Mouse (Mus musculus) 3134 (cell line): ENCODE data around the gene Klk4.
A peak's percentile ranks its signal among the peaks of the same experiment; 100 is the strongest.

ENCODE experiments used
- DNase-seq: peaks from one replicate; pipeline ENCODE4 v3.0.0-alpha.2; 2011; ENCODE audit warnings: low spot score; ENCODE audit not compliant: insufficient read length; ENCODE audit errors: extremely low read depth

The Klk4 gene

GRCm38 (mm10) chr7:43880912-43881311 is at the start of gene Klk4:
Klk4 (plus strand) TSS chr7:43881160.
- no peak for DNase-seq

GRCm38 (mm10) chr7:43841701-43842100 is 39.3 kb upstream of the Klk4 start, which contains the start of gene Klk5:
Klk5 (plus strand) TSS chr7:43841971.
- DNase-seq, result no peak

GRCm38 (mm10) chr7:43843801-43844200 is 37.2 kb upstream of the Klk4 start:
- DNase-seq, result no peak

- no peak for DNase-seq
Observed at GRCm38 (mm10) chr7:43851616-43852015, 29.3 kb upstream of the Klk4 start.

GRCm38 (mm10) chr7:43854642-43855380 is 26.1 kb upstream of the Klk4 start:
- DNase-seq, result no peak

- DNase-seq, result no peak
Observed at GRCm38 (mm10) chr7:43855709-43856108, 25.3 kb upstream of the Klk4 start.

- DNase-seq, result no peak
Observed at GRCm38 (mm10) chr7:43856307-43856706, 24.7 kb upstream of the Klk4 start.

GRCm38 (mm10) chr7:43857501-43857900 is 23.5 kb upstream of the Klk4 start:
- DNase-seq, result no peak

GRCm38 (mm10) chr7:43860411-43860810 is 20.5 kb upstream of the Klk4 start:
- DNase-seq, result no peak

- peak; percentile 11 for DNase-seq
Observed at GRCm38 (mm10) chr7:43873237-43873636, 7.7 kb upstream of the Klk4 start.

- DNase-seq, result no peak
Observed at GRCm38 (mm10) chr7:43873674-43874073, 7.3 kb upstream of the Klk4 start.

GRCm38 (mm10) chr7:43874868-43875375 is 6.0 kb upstream of the Klk4 start:
- DNase-seq, result no peak

GRCm38 (mm10) chr7:43876444-43876843 is 4.5 kb upstream of the Klk4 start:
- no peak for DNase-seq

- no peak for DNase-seq
Observed at GRCm38 (mm10) chr7:43878281-43878680, 2.7 kb upstream of the Klk4 start.

- no peak for DNase-seq
Observed at GRCm38 (mm10) chr7:43882346-43882745, 1.4 kb downstream of the Klk4 start.

GRCm38 (mm10) chr7:43882811-43883210 is 1.9 kb downstream of the Klk4 start:
- DNase-seq, result no peak

- DNase-seq, result no peak
Observed at GRCm38 (mm10) chr7:43883547-43883946, 2.6 kb downstream of the Klk4 start.

- no peak for DNase-seq
Observed at GRCm38 (mm10) chr7:43891365-43891764, 10.4 kb downstream of the Klk4 start.

GRCm38 (mm10) chr7:43891788-43892187 is 10.8 kb downstream of the Klk4 start:
- no peak for DNase-seq

- peak; percentile 21 for DNase-seq
Observed at GRCm38 (mm10) chr7:43894836-43895235, 13.9 kb downstream of the Klk4 start.

- no peak for DNase-seq
Observed at GRCm38 (mm10) chr7:43914821-43915220, 33.9 kb downstream of the Klk4 start.

- DNase-seq, result no peak
Observed at GRCm38 (mm10) chr7:43918426-43918825, 37.5 kb downstream of the Klk4 start.
